Mouse (Mus musculus): ENCODE results near the gene Tnrc6c. TPM values are rescaled to one million over a fixed set of nuclear protein-coding genes. Genes with fewer than 3 reads are reported as not detected.

The Tnrc6c gene
- polyA plus RNA-seq, 1 experiment from 2014 or later = 24.7 TPM

GRCm38 (mm10) chr11:117618774-117619173, 35.3 kb upstream of the Tnrc6c start:
- Histone ChIP-seq H3K9ac (0 out of 2 replicates have a peak overlapping the region, but pooled peaks have one; percentile 5), H3K4me3 (no peak overlapping the region), H3K4me1 (replicated peaks) (peaks cover 29% of the 10 kb centered on the region), H3K36me3 (no peaks in the 10 kb centered on the region), H3K4me2 (no peak overlapping the region), H3K27ac (replicated peaks) (peak overlapping the region; percentile 74), H3K27me3 (peaks cover 6% of the 10 kb centered on the region; the same call in 1 of the 2 replicates), H3K9me3 (no peaks in the 10 kb centered on the region)
- WGBS = 55% methylated on average over 7 of the region's 7 CpGs
- ATAC-seq (ENCODE audit: low FRiP score, low read depth) = no peak

DNA sequence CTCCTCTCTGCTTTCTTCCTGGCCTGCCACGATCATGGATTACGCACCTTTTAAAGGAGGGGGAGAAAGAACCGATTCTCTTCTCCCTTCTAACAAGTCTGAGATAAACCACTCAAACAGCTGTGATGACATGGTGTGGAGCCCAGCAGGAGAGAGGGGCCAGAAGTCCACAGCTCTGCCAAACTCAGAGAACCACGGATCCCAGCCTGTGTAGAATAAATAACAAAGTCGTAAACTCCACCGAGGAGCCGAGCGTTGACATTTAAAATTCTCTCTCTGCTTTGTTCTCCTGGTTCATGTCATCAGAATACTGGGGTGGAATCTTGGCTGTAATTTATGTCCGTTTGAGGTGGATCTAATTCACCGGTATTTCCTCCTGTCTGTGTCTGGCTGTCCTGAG, 34.5 kb upstream of the Tnrc6c start:
- 51% methylated on average over 10 of the region's 10 CpGs for WGBS
- no peak for ATAC-seq (ENCODE audit: low FRiP score, low read depth)
- H3K4me1 ChIP-seq (replicated peaks) = peaks cover 29% of the 10 kb centered on the region
- no peak overlapping the region for H3K9ac ChIP-seq
- no peaks in the 10 kb centered on the region for H3K9me3 ChIP-seq
- no peak overlapping the region for H3K4me2 ChIP-seq
- H3K4me3 ChIP-seq = no peak overlapping the region
- H3K27ac ChIP-seq (replicated peaks) = peak overlapping the region; percentile 74; the same call in 1 of the 2 replicates
- no peaks in the 10 kb centered on the region for H3K36me3 ChIP-seq
- H3K27me3 ChIP-seq = peaks cover 6% of the 10 kb centered on the region; the same call in 1 of the 2 replicates

- no peaks in the 10 kb centered on the region for H3K27me3 ChIP-seq
- H3K9ac ChIP-seq = no peak overlapping the region
- no peak overlapping the region for H3K4me3 ChIP-seq
- no peak overlapping the region for H3K4me2 ChIP-seq
- no peak for ATAC-seq (ENCODE audit: low FRiP score, low read depth)
- H3K4me1 ChIP-seq (replicated peaks) = peaks cover 38% of the 10 kb centered on the region
- WGBS = 49% methylated on average over 4 of the region's 4 CpGs
- no peaks in the 10 kb centered on the region for H3K9me3 ChIP-seq
- H3K27ac ChIP-seq (replicated peaks) = no peak overlapping the region
- no peaks in the 10 kb centered on the region for H3K36me3 ChIP-seq
Measured at GRCm38 (mm10) chr11:117625196-117625595, 28.9 kb upstream of the Tnrc6c start.

GRCm38 (mm10) chr11:117626557-117626956, 27.5 kb upstream of the Tnrc6c start:
- peak overlapping the region; percentile 29; the same call in 1 of the 2 replicates for H3K9ac ChIP-seq
- H3K36me3 ChIP-seq = no peaks in the 10 kb centered on the region
- peak overlapping the region; percentile 83 for H3K27ac ChIP-seq (replicated peaks)
- no peak overlapping the region for H3K4me2 ChIP-seq
- H3K4me3 ChIP-seq = no peak overlapping the region
- no peak for ATAC-seq (ENCODE audit: low FRiP score, low read depth)
- no peaks in the 10 kb centered on the region for H3K9me3 ChIP-seq
- H3K27me3 ChIP-seq = no peaks in the 10 kb centered on the region
- WGBS = 53% methylated on average over 6 of the region's 6 CpGs
- peaks cover 38% of the 10 kb centered on the region for H3K4me1 ChIP-seq (replicated peaks)

DNA sequence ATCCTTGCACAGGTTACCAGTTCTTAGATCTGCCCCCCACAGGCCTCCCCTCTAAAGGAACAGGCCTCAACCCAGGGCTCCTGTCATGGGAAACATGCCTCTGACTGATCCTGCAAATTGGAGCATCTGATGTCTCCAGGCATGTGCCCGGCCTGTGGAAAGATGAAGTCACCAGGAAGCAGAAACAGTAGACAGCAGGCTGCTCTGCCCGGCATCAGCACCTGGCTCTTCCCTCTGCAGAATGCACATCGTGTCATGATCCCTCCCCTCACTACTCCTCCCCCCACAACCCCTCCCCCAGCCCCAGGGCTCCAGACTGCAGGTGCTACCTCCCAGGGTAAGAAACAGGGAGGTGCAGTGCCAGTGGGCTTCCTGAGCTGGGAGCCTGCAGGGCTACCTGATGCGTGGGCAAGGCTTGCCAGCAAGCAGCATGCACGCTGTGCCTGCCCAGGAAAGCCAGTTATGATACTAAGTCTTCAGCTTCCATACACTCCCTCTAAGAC, 27.0 kb upstream of the Tnrc6c start:
- Histone ChIP-seq H3K9me3 (no peaks in the 10 kb centered on the region), H3K4me3 (no peak overlapping the region), H3K36me3 (no peaks in the 10 kb centered on the region), H3K4me2 (peak overlapping the region; percentile 40; the same call in 1 of the 2 replicates), H3K9ac (peak overlapping the region; percentile 29; the same call in 1 of the 2 replicates), H3K27ac (replicated peaks) (peak overlapping the region; percentile 83), H3K4me1 (replicated peaks) (peaks cover 38% of the 10 kb centered on the region), H3K27me3 (no peaks in the 10 kb centered on the region)
- 13% methylated on average over 5 of the region's 5 CpGs for WGBS
- ATAC-seq (ENCODE audit: low FRiP score, low read depth) = peak; percentile 55

- H3K4me3 ChIP-seq = no peak overlapping the region
- H3K4me2 ChIP-seq = peak overlapping the region; percentile 40
- 8% methylated on average over 9 of the region's 9 CpGs for WGBS
- H3K27me3 ChIP-seq = no peaks in the 10 kb centered on the region
- peaks cover 38% of the 10 kb centered on the region for H3K4me1 ChIP-seq (replicated peaks)
- H3K27ac ChIP-seq (replicated peaks) = peak overlapping the region; percentile 83
- no peaks in the 10 kb centered on the region for H3K9me3 ChIP-seq
- H3K36me3 ChIP-seq = no peaks in the 10 kb centered on the region
- ATAC-seq (ENCODE audit: low FRiP score, low read depth) = peak; percentile 76; the same call in 1 of the 2 replicates
- H3K9ac ChIP-seq = peak overlapping the region; percentile 15; the same call in 1 of the 2 replicates
Measured at GRCm38 (mm10) chr11:117627746-117628311, 26.3 kb upstream of the Tnrc6c start.

- Histone ChIP-seq H3K4me2 (peak overlapping the region; percentile 40), H3K9me3 (no peaks in the 10 kb centered on the region), H3K9ac (peak overlapping the region; percentile 15; the same call in 1 of the 2 replicates), H3K4me3 (no peak overlapping the region), H3K36me3 (no peaks in the 10 kb centered on the region), H3K27ac (replicated peaks) (peak overlapping the region; percentile 83), H3K27me3 (no peaks in the 10 kb centered on the region), H3K4me1 (replicated peaks) (peaks cover 38% of the 10 kb centered on the region)
- ATAC-seq (ENCODE audit: low FRiP score, low read depth) = peak; percentile 88
- WGBS = 7% methylated on average over 9 of the region's 9 CpGs
Measured at GRCm38 (mm10) chr11:117628312-117628779, 25.7 kb upstream of the Tnrc6c start.

GRCm38 (mm10) chr11:117629865-117630264, 24.2 kb upstream of the Tnrc6c start:
- 65% methylated on average over 2 of the region's 2 CpGs for WGBS
- Histone ChIP-seq H3K9me3 (no peaks in the 10 kb centered on the region), H3K4me2 (no peak overlapping the region), H3K9ac (no peak overlapping the region), H3K27ac (replicated peaks) (no peak overlapping the region), H3K4me1 (replicated peaks) (peaks cover 38% of the 10 kb centered on the region), H3K36me3 (no peaks in the 10 kb centered on the region), H3K4me3 (no peak overlapping the region), H3K27me3 (no peaks in the 10 kb centered on the region)
- no peak for ATAC-seq (ENCODE audit: low FRiP score, low read depth)

DNA sequence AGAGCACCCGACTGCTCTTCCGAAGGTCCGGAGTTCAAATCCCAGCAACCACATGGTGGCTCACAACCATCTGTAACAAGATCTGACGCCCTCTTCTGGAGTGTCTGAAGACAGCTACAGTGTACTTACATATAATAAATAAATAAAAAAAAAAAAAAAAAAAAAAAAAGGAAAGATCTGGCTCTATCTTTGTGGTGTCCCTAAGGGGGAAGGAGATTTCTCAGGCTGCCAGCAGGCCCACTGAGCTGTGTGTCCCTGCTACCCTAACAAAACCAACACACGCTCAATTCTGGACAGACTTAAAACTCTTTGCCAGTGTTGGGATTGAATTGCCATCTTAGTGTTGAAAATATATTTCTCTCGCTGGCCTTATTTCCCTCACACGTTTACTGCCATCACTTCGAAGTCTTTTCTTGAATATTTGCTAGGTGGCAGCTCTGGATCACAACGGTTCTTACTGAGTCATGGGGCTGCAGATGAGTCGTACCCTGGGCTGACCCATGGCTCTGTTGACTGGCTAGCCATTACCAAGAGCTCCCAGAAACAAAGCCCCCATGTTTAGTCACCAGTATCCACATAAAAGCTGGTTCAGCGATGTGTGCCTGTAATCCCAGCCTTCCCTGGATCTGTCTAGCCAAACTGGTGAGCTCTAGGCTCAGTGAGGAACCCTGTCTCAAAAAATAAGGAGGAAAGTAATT, 23.1 kb upstream of the Tnrc6c start:
- no peak overlapping the region for H3K4me2 ChIP-seq
- H3K27ac ChIP-seq (replicated peaks) = no peak overlapping the region
- 93% methylated on average over 10 of the region's 11 CpGs for WGBS
- H3K36me3 ChIP-seq = no peaks in the 10 kb centered on the region
- peaks cover 31% of the 10 kb centered on the region for H3K4me1 ChIP-seq (replicated peaks)
- no peak for ATAC-seq (ENCODE audit: low FRiP score, low read depth)
- H3K4me3 ChIP-seq = no peak overlapping the region
- no peaks in the 10 kb centered on the region for H3K27me3 ChIP-seq
- no peaks in the 10 kb centered on the region for H3K9me3 ChIP-seq
- H3K9ac ChIP-seq = no peak overlapping the region

DNA sequence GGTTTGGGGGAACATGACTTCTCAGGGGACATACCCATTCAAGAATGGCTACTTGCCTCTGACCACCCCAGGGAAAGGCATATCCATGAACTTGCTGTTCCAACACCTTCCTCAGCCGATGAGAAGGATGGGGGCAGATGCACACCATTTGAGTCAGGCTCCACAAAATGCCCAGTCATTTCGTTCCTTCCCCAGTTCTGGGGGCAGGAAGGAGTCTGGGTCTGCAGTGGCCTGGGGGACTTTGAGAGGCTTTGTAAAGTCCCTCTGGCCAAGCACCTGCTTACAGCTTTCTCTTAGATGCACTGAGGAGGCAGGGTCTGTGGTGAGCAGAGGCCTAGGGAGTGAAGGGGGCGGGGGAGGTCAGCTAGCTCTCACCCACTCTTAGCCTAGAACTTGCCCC, 20.8 kb upstream of the Tnrc6c start:
- no peak overlapping the region for H3K27ac ChIP-seq (replicated peaks)
- whole genome bisulfite sequencing = 86% methylated on average over 3 of the region's 3 CpGs

GRCm38 (mm10) chr11:117638386-117638785, 15.7 kb upstream of the Tnrc6c start:
- no peaks in the 10 kb centered on the region for H3K27me3 ChIP-seq
- H3K9me3 ChIP-seq = no peaks in the 10 kb centered on the region
- no peak overlapping the region for H3K27ac ChIP-seq (replicated peaks)
- ATAC-seq (ENCODE audit: low FRiP score, low read depth) = no peak
- H3K4me2 ChIP-seq = no peak overlapping the region
- H3K4me1 ChIP-seq (replicated peaks) = peaks cover 9% of the 10 kb centered on the region
- no peak overlapping the region for H3K9ac ChIP-seq
- no peak overlapping the region for H3K4me3 ChIP-seq
- 24% methylated on average over 7 of the region's 7 CpGs for WGBS
- H3K36me3 ChIP-seq = no peaks in the 10 kb centered on the region

More for the DNA sequence above, 20.8 kb upstream of the Tnrc6c start:
- Histone ChIP-seq H3K9ac (no peak overlapping the region), H3K4me3 (no peak overlapping the region), H3K4me2 (no peak overlapping the region), H3K27me3 (no peaks in the 10 kb centered on the region), H3K9me3 (no peaks in the 10 kb centered on the region), H3K36me3 (no peaks in the 10 kb centered on the region), H3K4me1 (replicated peaks) (peaks cover 13% of the 10 kb centered on the region)
- ATAC-seq (ENCODE audit: low FRiP score, low read depth) = no peak

DNA sequence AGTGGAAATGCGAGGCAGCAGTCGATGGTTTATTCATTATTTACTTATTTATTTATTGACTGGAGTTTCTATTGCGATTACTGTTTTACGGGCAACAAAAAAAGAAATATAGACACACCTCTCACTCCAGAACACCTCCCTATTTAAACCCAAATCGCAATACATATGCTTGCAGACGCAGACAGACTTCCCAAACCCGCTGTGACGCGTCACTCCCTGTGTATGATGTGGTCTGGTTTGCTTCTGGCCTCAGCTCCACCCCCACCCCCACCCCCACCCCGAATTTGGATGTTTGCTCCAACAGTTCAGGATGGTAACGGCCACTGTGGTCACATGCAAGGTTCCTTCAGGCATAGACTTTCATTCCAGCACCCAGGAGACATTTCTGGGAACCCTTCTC, 15.3 kb upstream of the Tnrc6c start:
- Histone ChIP-seq H3K36me3 (no peaks in the 10 kb centered on the region), H3K4me3 (no peak overlapping the region), H3K9ac (no peak overlapping the region), H3K27ac (replicated peaks) (no peak overlapping the region), H3K27me3 (no peaks in the 10 kb centered on the region), H3K9me3 (no peaks in the 10 kb centered on the region), H3K4me2 (no peak overlapping the region), H3K4me1 (replicated peaks) (peaks cover 9% of the 10 kb centered on the region)
- WGBS = 64% methylated on average over 11 of the region's 11 CpGs
- no peak for ATAC-seq (ENCODE audit: low FRiP score, low read depth)

Data from hindbrain, embryonic 15.5 days (tissue).